Mouse (Mus musculus): ENCODE results near the gene Sptb.

DNA sequence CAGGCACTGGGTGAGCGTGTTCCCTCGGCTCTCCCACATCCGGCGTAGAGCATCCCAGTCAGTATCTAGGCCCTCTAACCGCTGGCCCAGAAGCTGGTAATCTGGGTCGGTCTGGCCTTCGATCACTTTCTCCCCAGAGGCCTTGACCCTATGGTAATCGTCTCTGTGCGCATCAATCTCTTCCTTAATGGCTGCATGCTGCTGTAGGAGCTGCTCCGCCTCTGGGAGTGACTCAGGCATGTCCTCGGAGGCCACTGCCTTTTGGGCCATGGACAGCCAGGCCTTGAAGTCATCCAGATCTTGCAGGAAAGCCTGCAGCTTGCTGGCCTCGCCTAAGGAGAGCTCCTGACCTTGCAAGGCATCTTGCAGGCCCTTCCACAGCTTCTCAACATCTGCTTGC is 97.7 kb downstream of the Sptb start:
- TF ChIP-seq CTCF (IDR thresholded peaks at IDR 0.05; ENCODE audit: low read depth, low read length) (no peak), POLR2A (IDR thresholded peaks at IDR 0.05; ENCODE audit: extremely low read depth, insufficient read depth, low read length) (no peak)
